Mouse (Mus musculus) WW6 (cell line): Measurements from ENCODE around the gene Arhgap25.
"Not testable (repeated sequence)": the region's sequence is repeated elsewhere in the genome, so short reads cannot be mapped to it uniquely, and the experiment has no call there.

Source experiments
- DNase-seq: peaks from one replicate; pipeline ENCODE4 v3.0.0-alpha.2; 2013; ENCODE audit warnings: low read depth, low spot score

The Arhgap25 gene

GRCm38 (mm10) chr6:87532953-87533710 is at the start of gene Arhgap25:
Gene Arhgap25 (minus strand): TSS chr6:87533259.
- no peak for DNase-seq

DNA sequence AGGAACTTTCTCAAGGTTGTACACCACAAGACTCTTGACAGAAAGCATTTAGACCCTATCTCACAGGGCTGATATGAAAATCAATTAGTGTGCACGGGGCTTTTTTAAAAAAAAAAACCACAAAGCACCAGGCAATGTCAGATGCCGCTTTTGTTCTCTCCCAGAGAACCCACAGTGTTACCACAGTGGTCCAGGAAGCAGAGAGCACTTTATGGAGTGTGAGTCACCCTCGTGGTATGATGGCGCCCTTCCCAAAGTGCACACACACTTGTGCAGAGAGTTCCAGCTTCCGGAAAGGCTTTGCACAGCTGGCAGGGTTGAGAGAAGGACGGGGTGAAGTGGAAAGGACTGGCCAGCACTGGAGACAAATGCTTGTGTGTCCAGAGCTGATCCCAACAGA is 49.4 kb upstream of the Arhgap25 start:
- DNase-seq: no peak

- no peak for DNase-seq
These were observed 48.5 kb upstream of the Arhgap25 start for GRCm38 (mm10) chr6:87581581-87581980.

- no peak for DNase-seq
These were observed 48.0 kb upstream of the Arhgap25 start for GRCm38 (mm10) chr6:87581071-87581470.

DNA sequence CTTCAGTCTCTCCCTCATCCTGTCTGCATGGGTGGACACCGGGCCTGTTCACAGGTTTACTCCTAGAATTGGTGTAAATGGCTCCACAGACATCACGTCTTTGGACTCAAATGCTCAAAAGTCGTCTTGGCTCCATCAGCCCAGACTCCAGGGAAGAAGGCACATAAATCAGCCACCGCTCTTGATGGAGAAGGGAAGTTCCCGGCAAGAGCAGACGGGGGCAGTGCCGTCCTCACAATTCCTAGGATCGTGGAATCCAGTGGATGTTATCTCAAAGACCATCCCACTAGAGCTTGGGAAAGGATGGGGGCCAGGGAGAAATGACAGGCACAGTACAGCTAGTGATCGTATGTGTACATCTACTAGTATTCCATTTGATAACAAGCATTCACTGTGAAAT is 45.2 kb upstream of the Arhgap25 start:
- DNase-seq: no peak

GRCm38 (mm10) chr6:87576648-87577330 is 43.7 kb upstream of the Arhgap25 start:
- no peak for DNase-seq

GRCm38 (mm10) chr6:87571863-87572262 is 38.8 kb upstream of the Arhgap25 start:
- DNase-seq: not testable (repeated sequence)

DNA sequence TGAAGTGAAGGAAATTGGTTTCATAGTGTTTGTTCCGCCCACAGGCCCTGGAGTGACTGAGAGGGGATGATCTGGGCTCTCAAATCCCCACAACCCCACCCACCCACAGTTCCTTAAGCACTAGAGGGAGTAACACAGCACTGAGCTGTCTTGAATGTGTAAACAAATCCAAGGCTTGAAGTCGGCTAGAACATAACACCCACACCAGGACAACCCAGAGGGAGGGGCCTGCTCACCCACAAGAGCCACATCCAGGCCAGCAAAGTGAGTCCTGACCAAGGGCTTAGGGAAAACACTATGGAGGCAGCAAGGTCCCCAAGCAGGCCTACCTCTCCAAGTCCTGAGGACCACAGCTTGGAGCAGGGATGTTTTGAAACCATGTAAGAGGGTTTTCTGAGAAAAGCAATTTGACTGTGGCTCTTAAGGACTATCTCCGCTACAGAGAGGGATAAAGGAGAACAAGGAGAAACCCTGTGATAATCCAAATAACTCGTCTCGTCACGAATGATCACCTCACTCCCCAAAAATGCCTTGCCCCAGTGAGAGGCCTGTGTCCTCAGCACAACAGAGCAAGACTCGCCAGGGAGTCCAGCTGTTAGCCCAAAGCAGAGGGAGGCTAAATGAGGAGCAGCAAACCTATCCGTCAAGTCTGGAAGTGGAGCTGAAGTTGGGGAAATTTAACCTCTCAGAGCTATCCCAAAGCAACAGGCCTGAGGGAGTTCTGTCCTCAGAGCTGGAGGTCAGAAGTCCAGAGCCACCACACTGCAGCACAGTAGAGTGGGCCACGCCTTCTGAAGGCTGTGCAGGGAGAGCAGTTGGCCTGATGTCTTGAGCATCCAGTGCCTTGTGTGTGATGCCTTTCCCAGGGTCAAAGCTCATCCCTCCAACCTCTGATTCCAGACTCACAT is 34.9 kb upstream of the Arhgap25 start:
- DNase-seq: no peak

GRCm38 (mm10) chr6:87565166-87565565 is 32.1 kb upstream of the Arhgap25 start:
- no peak for DNase-seq

- DNase-seq: no peak
These were observed 31.3 kb upstream of the Arhgap25 start for GRCm38 (mm10) chr6:87564356-87564755.

- DNase-seq: no peak
These were observed 20.7 kb upstream of the Arhgap25 start for GRCm38 (mm10) chr6:87553724-87554123.

GRCm38 (mm10) chr6:87552054-87552807 is 19.2 kb upstream of the Arhgap25 start:
- no peak for DNase-seq

GRCm38 (mm10) chr6:87547836-87548235 is 14.8 kb upstream of the Arhgap25 start:
- no peak for DNase-seq

- no peak for DNase-seq
These were observed 14.4 kb upstream of the Arhgap25 start for GRCm38 (mm10) chr6:87547431-87547830.

- no peak for DNase-seq
These were observed 12.5 kb upstream of the Arhgap25 start for GRCm38 (mm10) chr6:87545331-87546217.

DNA sequence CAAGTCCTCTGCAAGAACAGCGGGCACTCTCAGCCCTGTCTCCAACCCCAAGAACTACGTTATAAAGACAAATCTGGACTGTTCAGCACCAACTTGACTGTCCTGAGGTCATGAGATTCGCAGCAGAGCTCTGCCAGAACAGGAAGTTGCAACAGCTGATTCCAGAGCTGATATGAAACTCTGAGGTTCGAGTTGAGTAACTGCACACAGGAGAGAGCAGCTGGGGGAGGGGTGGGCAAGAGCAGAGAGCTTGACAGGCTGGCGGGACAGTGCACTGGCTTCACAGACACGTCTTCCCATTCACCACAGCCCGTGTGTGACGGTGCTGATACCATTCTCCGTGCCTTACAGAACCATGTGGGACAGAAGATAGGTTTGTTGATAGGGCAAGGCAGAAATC is 9.0 kb upstream of the Arhgap25 start:
- no peak for DNase-seq

- DNase-seq: no peak
These were observed 8.1 kb upstream of the Arhgap25 start for GRCm38 (mm10) chr6:87541171-87541571.

DNA sequence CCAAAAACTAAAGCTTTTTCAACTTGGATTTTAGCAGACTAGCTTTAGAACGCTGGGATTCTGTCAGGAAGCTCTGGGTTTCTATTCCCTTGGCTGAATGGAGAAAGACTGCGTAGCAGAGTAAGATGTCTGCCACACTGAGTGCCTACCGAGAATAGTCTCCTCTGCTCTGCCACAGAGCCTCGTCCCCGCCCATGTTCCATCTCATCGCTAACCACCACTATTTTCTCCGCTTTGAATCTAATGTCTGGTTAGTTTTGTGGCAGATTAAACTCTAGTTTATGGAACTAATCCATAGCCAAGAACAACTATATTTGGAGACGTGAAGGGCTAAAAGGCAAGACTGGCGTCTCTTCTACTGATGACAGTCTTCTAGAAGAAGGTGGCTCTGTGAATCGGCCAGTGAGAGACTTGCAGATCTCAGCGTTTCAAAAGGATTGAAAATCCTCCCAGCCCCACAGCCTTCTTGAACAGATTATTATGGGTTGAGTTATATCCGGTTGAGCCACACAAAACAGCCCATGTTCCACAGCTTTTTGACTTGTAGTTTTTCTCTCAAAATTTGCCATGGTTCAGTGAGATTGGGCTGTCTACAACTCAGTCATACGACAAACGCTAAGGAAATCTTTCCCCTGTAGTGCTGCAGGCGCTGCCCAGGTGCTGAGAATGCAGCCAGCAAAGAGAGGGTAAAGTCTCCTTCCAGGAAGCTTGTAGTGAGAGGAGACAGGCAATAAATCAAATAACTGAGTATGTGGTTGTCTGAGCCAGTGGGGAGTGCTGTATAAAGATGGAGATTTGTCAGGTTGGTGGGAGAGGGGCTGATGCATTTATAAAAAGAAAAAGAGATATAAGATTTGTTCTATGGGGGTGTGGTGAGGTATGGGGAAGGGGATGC is 5.6 kb upstream of the Arhgap25 start:
- no peak for DNase-seq

DNA sequence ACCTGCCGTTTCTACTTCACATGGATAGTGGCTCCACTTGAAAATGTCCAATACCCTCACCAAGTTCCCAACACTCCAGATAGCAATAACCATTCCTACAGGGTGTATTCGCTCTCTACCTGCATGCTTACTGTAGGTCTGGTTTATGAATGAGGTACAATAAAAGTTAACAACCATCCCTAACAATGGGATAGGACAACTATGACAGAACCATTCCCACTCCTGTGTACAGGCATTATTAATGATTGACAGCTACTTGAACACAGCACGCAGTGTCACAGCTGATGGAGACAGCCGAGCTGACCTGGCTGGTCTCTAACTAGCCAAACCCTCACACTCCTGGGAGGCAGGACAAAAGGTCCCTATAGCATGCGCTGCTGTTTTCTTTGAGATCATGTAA is 4.6 kb upstream of the Arhgap25 start:
- DNase-seq: no peak
